Mouse (Mus musculus): ENCODE data around the gene Mogs.

Mogs gene

GRCm38 (mm10) chr6:83121863-83122710 lies 6.8 kb downstream of the Mogs start:
- no peak for DNase-seq (ENCODE audit: low spot score)

- no peak for DNase-seq (ENCODE audit: low spot score)
Measured at GRCm38 (mm10) chr6:83122961-83123360, 7.7 kb downstream of the Mogs start.

GRCm38 (mm10) chr6:83124851-83125312 lies 9.6 kb downstream of the Mogs start:
- peak; percentile 93 for DNase-seq (ENCODE audit: low spot score)

GRCm38 (mm10) chr6:83125331-83125730 lies 10.0 kb downstream of the Mogs start, which contains the start of gene Ino80b:
Gene Ino80b, minus strand, starts transcription at chr6:83125431.
- no peak for DNase-seq (ENCODE audit: low spot score)

- DNase-seq (ENCODE audit: low spot score) = no peak
Measured at GRCm38 (mm10) chr6:83127419-83127818, 12.1 kb downstream of the Mogs start.

- no peak for DNase-seq (ENCODE audit: low spot score)
Measured at GRCm38 (mm10) chr6:83131469-83132034, 16.3 kb downstream of the Mogs start.

GRCm38 (mm10) chr6:83132176-83132919 lies 17.1 kb downstream of the Mogs start:
- DNase-seq (ENCODE audit: low spot score) = no peak

GRCm38 (mm10) chr6:83134226-83134625 lies 18.9 kb downstream of the Mogs start:
- no peak for DNase-seq (ENCODE audit: low spot score)

- no peak for DNase-seq (ENCODE audit: low spot score)
Measured at GRCm38 (mm10) chr6:83134951-83135513, 19.7 kb downstream of the Mogs start, which contains the start of gene Rtkn. Gene Rtkn, plus strand, starts transcription at chr6:83135463.

GRCm38 (mm10) chr6:83135571-83136161 lies 20.4 kb downstream of the Mogs start:
- DNase-seq (ENCODE audit: low spot score) = peak; percentile 41

GRCm38 (mm10) chr6:83136291-83136880 lies 21.1 kb downstream of the Mogs start:
- no peak for DNase-seq (ENCODE audit: low spot score)

- DNase-seq (ENCODE audit: low spot score) = peak; percentile 66
Measured at GRCm38 (mm10) chr6:83136881-83137575, 21.7 kb downstream of the Mogs start.

GRCm38 (mm10) chr6:83137576-83137950 lies 22.3 kb downstream of the Mogs start:
- peak; percentile 87 for DNase-seq (ENCODE audit: low spot score)

GRCm38 (mm10) chr6:83138056-83138455 lies 22.8 kb downstream of the Mogs start:
- DNase-seq (ENCODE audit: low spot score) = no peak

- DNase-seq (ENCODE audit: low spot score) = no peak
Measured at GRCm38 (mm10) chr6:83140044-83140443, 24.7 kb downstream of the Mogs start.

GRCm38 (mm10) chr6:83141636-83142035 lies 26.3 kb downstream of the Mogs start:
- no peak for DNase-seq (ENCODE audit: low spot score)

- no peak for DNase-seq (ENCODE audit: low spot score)
Measured at GRCm38 (mm10) chr6:83142211-83142731, 27.0 kb downstream of the Mogs start.

- DNase-seq (ENCODE audit: low spot score) = peak; percentile 63
Measured at GRCm38 (mm10) chr6:83142886-83143285, 27.6 kb downstream of the Mogs start.

GRCm38 (mm10) chr6:83145209-83145608 lies 29.9 kb downstream of the Mogs start:
- DNase-seq (ENCODE audit: low spot score) = no peak

GRCm38 (mm10) chr6:83145805-83146204 lies 30.5 kb downstream of the Mogs start:
- DNase-seq (ENCODE audit: low spot score) = no peak

GRCm38 (mm10) chr6:83147280-83147679 lies 32.0 kb downstream of the Mogs start:
- DNase-seq (ENCODE audit: low spot score) = no peak
